Mouse (Mus musculus) CH12.LX (cell line): ENCODE measurements around the gene Fgf22. TPM values are rescaled to one million over a fixed set of nuclear protein-coding genes. Genes with fewer than 3 reads are reported as not detected.
"Not testable (repeated sequence)": the region's sequence is repeated elsewhere in the genome, so short reads cannot be mapped to it uniquely, and the experiment has no call there.

ENCODE experiments used
- DNase-seq: peaks from one replicate; pipeline ENCODE4 v3.0.0-alpha.2; 2013; ENCODE audit errors: extremely low read depth
- H3K27ac ChIP-seq: 2 replicates; pipeline ENCODE4 v1.5.1; 2012; ENCODE audit warnings: low read depth, mild to moderate bottlenecking, control low read depth, moderate library complexity; ENCODE audit not compliant: insufficient read depth
- H3K27me3 ChIP-seq: replicated peaks from 2 replicates; pipeline ENCODE3; 2012; ENCODE audit warnings: inconsistent platforms
- H3K36me3 ChIP-seq, 2 experiments: replicated peaks in 1 of 2; 2 replicates each; pipeline versions ENCODE3 to v1.6.1; 2012; ENCODE audit warnings: inconsistent platforms in 1 of 2, low read length in 1 of 2, mild to moderate bottlenecking in 1 of 2, mixed read lengths in 1 of 2, moderate library complexity in 1 of 2; ENCODE audit not compliant: control insufficient read depth in 1 of 2, insufficient read depth in 1 of 2
- H3K4me1 ChIP-seq, 2 experiments: 2 replicates each; pipeline ENCODE4 v1.6.1; 2012; ENCODE audit warnings: inconsistent platforms in 1 of 2, moderate library complexity in 1 of 2; ENCODE audit not compliant: insufficient read depth in 2 of 2, control insufficient read depth in 1 of 2
- H3K4me2 ChIP-seq: 2 replicates; pipeline ENCODE4 v1.6.1; 2012; ENCODE audit warnings: low read depth, mild to moderate bottlenecking, control low read depth; ENCODE audit not compliant: poor library complexity, insufficient read depth, severe bottlenecking
- H3K4me3 ChIP-seq, 3 experiments: fragments of 150-350 bp in 1 of 3; sonication (generic) in 1 of 3; replicated peaks in 1 of 3; 2 replicates each; pipeline versions ENCODE3 to v1.5.1; 2011 to 2012; ENCODE audit warnings: low read depth in 2 of 3, low read length in 2 of 3, mild to moderate bottlenecking in 2 of 3, moderate library complexity in 2 of 3, control low read depth in 1 of 3, improper control_type of control experiment in 1 of 3, inconsistent platforms in 1 of 3, mixed read lengths in 1 of 3; ENCODE audit not compliant: poor library complexity in 1 of 3
- H3K79me2 ChIP-seq: replicated peaks from 2 replicates; pipeline ENCODE4 v1.6.1; 2012; ENCODE audit warnings: mild to moderate bottlenecking, moderate library complexity; ENCODE audit not compliant: control insufficient read depth, poor library complexity, insufficient read depth, severe bottlenecking; ENCODE audit errors: extremely low read depth
- H3K9ac ChIP-seq: 2 replicates; pipeline ENCODE4 v1.6.1; 2012; ENCODE audit warnings: low read depth, mild to moderate bottlenecking, control low read depth, moderate library complexity; ENCODE audit not compliant: insufficient read depth
- H3K9me3 ChIP-seq: replicated peaks from 2 replicates; pipeline ENCODE3; 2012; ENCODE audit warnings: low read length, inconsistent platforms, mixed read lengths
- BHLHE40 ChIP-seq: IDR thresholded peaks from 2 replicates; pipeline ENCODE4 v1.6.1; 2011; ENCODE audit warnings: mild to moderate bottlenecking, low read depth, low read length, improper control_type of control experiment
- CTCF ChIP-seq, 2 experiments: IDR thresholded peaks in 1 of 2; conservative IDR thresholded peaks in 1 of 2; 2 replicates each; pipeline ENCODE4 v1.5.1; 2011 to 2012; ENCODE audit warnings: low read depth in 2 of 2, low read length in 2 of 2, improper control_type of control experiment in 1 of 2, inconsistent platforms in 1 of 2, mild to moderate bottlenecking in 1 of 2, moderate library complexity in 1 of 2
- ELF1 ChIP-seq: IDR thresholded peaks from 2 replicates; pipeline ENCODE4 v1.6.1; 2014; ENCODE audit warnings: low read depth, mild to moderate bottlenecking, inconsistent platforms, low read length, improper control_type of control experiment
- IRF4 ChIP-seq: IDR thresholded peaks from 2 replicates; pipeline ENCODE4 v1.6.1; 2014; ENCODE audit warnings: low read depth, mild to moderate bottlenecking, inconsistent platforms, low read length, improper control_type of control experiment
- JUN ChIP-seq: IDR thresholded peaks from 2 replicates; pipeline ENCODE4 v1.6.1; 2011; ENCODE audit warnings: low read depth, mild to moderate bottlenecking, low read length, improper control_type of control experiment, moderate library complexity; ENCODE audit not compliant: insufficient read depth
- JUND ChIP-seq: conservative IDR thresholded peaks from 2 replicates; pipeline ENCODE4 v1.6.1; 2011; ENCODE audit warnings: low read depth, low read length, improper control_type of control experiment
- KAT2A ChIP-seq: IDR thresholded peaks from 2 replicates; pipeline ENCODE4 v1.6.1; 2012; ENCODE audit warnings: low read length, improper control_type of control experiment, inconsistent platforms; ENCODE audit not compliant: insufficient replicate concordance
- MAFK ChIP-seq: IDR thresholded peaks from 2 replicates; pipeline ENCODE4 v1.6.1; 2011; ENCODE audit warnings: low read length, improper control_type of control experiment; ENCODE audit not compliant: insufficient replicate concordance
- MAX ChIP-seq: IDR thresholded peaks from 2 replicates; pipeline ENCODE4 v1.6.1; 2011; ENCODE audit warnings: low read length, improper control_type of control experiment
- MAZ ChIP-seq: IDR thresholded peaks from 2 replicates; pipeline ENCODE4 v1.6.1; 2012; ENCODE audit warnings: low read depth, mild to moderate bottlenecking, inconsistent platforms, low read length, improper control_type of control experiment, moderate library complexity
- MYC ChIP-seq: IDR thresholded peaks from 2 replicates; pipeline ENCODE4 v1.6.1; 2011; ENCODE audit warnings: low read depth, mild to moderate bottlenecking, improper control_type of control experiment, low read length
- NELFE ChIP-seq: IDR thresholded peaks from 2 replicates; pipeline ENCODE4 v1.6.1; 2011; ENCODE audit warnings: low read depth, low read length, improper control_type of control experiment
- NRF1 ChIP-seq: IDR thresholded peaks from 2 replicates; pipeline ENCODE4 v1.6.1; 2014; ENCODE audit warnings: low read depth, mild to moderate bottlenecking, inconsistent platforms, low read length, improper control_type of control experiment, moderate library complexity
- POLR2A ChIP-seq: IDR thresholded peaks from 2 replicates; pipeline ENCODE4 v1.6.1; 2011; ENCODE audit warnings: low read depth, mild to moderate bottlenecking, improper control_type of control experiment, low read length
- RCOR1 ChIP-seq: conservative IDR thresholded peaks from 2 replicates; pipeline ENCODE4 v1.6.1; 2012; ENCODE audit warnings: low read depth, mild to moderate bottlenecking, inconsistent platforms, low read length, improper control_type of control experiment
- SIN3A ChIP-seq: IDR thresholded peaks from 2 replicates; pipeline ENCODE4 v1.6.1; 2012; ENCODE audit warnings: low read length, improper control_type of control experiment, inconsistent platforms
- TBP ChIP-seq: conservative IDR thresholded peaks from 2 replicates; pipeline ENCODE4 v1.6.1; 2011; ENCODE audit warnings: low read depth, low read length, improper control_type of control experiment
- USF1 ChIP-seq: IDR thresholded peaks from 2 replicates; pipeline ENCODE4 v1.6.1; 2014; ENCODE audit warnings: low read depth, mild to moderate bottlenecking, inconsistent platforms, low read length, improper control_type of control experiment
- USF2 ChIP-seq: conservative IDR thresholded peaks from 2 replicates; pipeline ENCODE4 v1.6.1; 2011; ENCODE audit warnings: low read depth, low read length, improper control_type of control experiment
- ZNF384 ChIP-seq: IDR thresholded peaks from 2 replicates; pipeline ENCODE4 v1.6.1; 2012; ENCODE audit warnings: low read depth, low read length, improper control_type of control experiment, inconsistent platforms
- dilution Hi-C: fragments of 300-500 bp; cut with MboI; formaldehyde crosslinking; loops from 2 replicates; pipeline ENCODE4 v1.14.3; 2020; ENCODE audit warnings: low sequenced_read_pairs; ENCODE audit not compliant: extremely low pct_unique_long_range_greater_than_20kb, extremely low pct_ligation_motif_present
- in situ Hi-C: fragments of 300-500 bp; cut with MboI; formaldehyde crosslinking; loops from 3 replicates; pipeline ENCODE4 v1.14.3; 2019; ENCODE audit warnings: low sequenced_read_pairs, low pct_ligation_motif_present, low pct_unique_long_range_greater_than_20kb, mixed read lengths
- polyA plus RNA-seq: library from polyadenylated mRNA; unstranded; fragments of >175 nt; gene quantifications from 2 replicates; pipeline ENCODE4 v1.2.1, GENCODE M21; 2012; ENCODE audit warnings: low read depth; ENCODE audit not compliant: insufficient read length
- total RNA-seq, 2 experiments: library from RNA; depleted of rRNA; stranded (reverse); fragments of 300-350 nt in 1 of 2; fragments of >200 nt in 1 of 2; gene quantifications; 2 replicates each; pipeline ENCODE4 v1.2.3; 2012 to 2014

The Fgf22 gene
- total and polyA plus RNA-seq, 3 experiments = not detected

- H3K27me3 ChIP-seq, DNase-seq, H3K9me3 ChIP-seq, in situ Hi-C loops, H3K4me3 ChIP-seq, H3K9ac ChIP-seq, dilution Hi-C loops, H3K4me2 ChIP-seq, H3K27ac ChIP-seq: not testable (repeated sequence)
- Histone ChIP-seq H3K36me3 (peaks cover 63 to 90% of the 10 kb centered on the region in 2 experiments), H3K79me2 (peaks cover 21% of the 10 kb centered on the region), H3K4me1 (peaks cover 12 to 19% of the 10 kb centered on the region in 2 experiments)
- peak; percentile 37; the same call in 1 of the 2 replicates for TF ChIP-seq ZNF384
Observed at GRCm38 (mm10) chr10:79759675-79760074, 4.8 kb downstream of the Fgf22 start.

- H3K4me3 ChIP-seq = no peak overlapping the region
- peaks cover 22 to 29% of the 10 kb centered on the region in 2 experiments for H3K4me1 ChIP-seq
- no peaks in the 10 kb centered on the region for H3K9me3 ChIP-seq
- DNase-seq = no peak
- no peaks in the 10 kb centered on the region for H3K27me3 ChIP-seq
- in situ Hi-C loops (no loop called here), dilution Hi-C loops (no loop called here)
- no peak overlapping the region for H3K4me2 ChIP-seq
- H3K36me3 ChIP-seq = peaks cover 63 to 88% of the 10 kb centered on the region in 2 experiments
- TF ChIP-seq MAFK (no peak), ELF1 (no peak), BHLHE40 (no peak), SIN3A (no peak), IRF4 (no peak), RCOR1 (no peak), JUN (no peak), MYC (no peak), MAX (no peak), CTCF (conservative IDR thresholded peaks at IDR 0.05 in 1 of 2, IDR thresholded peaks at IDR 0.05 in 1 of 2; ENCODE audit: low read depth in 2 of 2, low read length in 2 of 2) (no peak), ZNF384 (no peak), MAZ (no peak), KAT2A (no peak), USF2 (no peak), USF1 (no peak), NRF1 (no peak), NELFE (no peak), TBP (no peak), JUND (no peak), POLR2A (no peak)
- H3K79me2 ChIP-seq = peaks cover 31% of the 10 kb centered on the region
- H3K9ac ChIP-seq = no peak overlapping the region
- no peak overlapping the region for H3K27ac ChIP-seq
Observed at GRCm38 (mm10) chr10:79760603-79761143, 5.8 kb downstream of the Fgf22 start.
